Mouse (Mus musculus) embryonic fibroblast, embryonic 13.5 days (primary cell): ENCODE results near the gene Il20rb.

Source experiments
- CTCF ChIP-seq: IDR thresholded peaks from 2 replicates; pipeline ENCODE4 v1.5.1; 2011; ENCODE audit warnings: mild to moderate bottlenecking, control low read depth, low read length, moderate library complexity, borderline replicate concordance; ENCODE audit not compliant: insufficient read depth
- POLR2A ChIP-seq: IDR thresholded peaks from 2 replicates; pipeline ENCODE4 v1.6.1; 2011; ENCODE audit warnings: low read depth, mild to moderate bottlenecking, control low read depth, low read length, moderate library complexity

GRCm38 (mm10) chr9:100481626-100482025 is 5.0 kb downstream of the Il20rb start:
- TF ChIP-seq POLR2A = no peak
- TF ChIP-seq CTCF = no peak
